Mouse (Mus musculus): ENCODE data around the gene Scnn1a.

Scnn1a gene

DNA sequence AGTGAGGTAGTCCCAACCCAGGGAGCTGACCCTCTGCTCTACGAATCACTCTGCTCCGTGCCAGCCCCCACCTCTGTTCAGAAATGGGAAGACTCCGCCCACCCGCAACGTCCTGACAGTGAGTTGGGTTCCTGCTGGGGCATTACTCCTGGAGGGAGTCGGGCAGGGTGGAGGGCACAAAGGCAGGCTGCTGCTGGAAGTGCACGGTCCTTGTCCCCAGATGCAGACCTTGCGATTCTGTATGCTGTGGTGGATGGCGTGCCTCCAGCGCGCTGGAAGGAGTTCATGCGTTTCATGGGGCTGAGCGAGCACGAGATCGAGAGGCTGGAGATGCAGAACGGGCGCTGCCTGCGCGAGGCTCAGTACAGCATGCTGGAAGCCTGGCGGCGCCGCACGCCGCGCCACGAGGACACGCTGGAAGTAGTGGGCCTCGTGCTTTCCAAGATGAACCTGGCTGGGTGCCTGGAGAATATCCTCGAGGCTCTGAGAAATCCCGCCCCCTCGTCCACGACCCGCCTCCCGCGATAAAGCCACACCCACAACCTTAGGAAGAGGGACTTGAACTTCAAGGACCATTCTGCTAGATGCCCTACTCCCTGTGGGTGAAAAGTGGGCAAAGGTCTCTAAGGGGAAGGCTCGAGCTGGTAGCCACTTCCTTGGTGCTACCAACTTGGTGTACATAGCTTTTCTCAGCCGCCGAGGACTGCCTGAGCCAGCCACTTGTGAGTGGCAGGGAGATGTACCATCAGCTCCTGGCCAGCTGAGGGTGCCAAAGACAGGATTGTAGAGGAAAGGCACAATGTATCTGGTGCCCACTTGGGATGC is 41.2 kb downstream of the Scnn1a start:
- DNase-seq (ENCODE audit: low spot score in 2 of 2): peak; percentile 45 to 48

DNA sequence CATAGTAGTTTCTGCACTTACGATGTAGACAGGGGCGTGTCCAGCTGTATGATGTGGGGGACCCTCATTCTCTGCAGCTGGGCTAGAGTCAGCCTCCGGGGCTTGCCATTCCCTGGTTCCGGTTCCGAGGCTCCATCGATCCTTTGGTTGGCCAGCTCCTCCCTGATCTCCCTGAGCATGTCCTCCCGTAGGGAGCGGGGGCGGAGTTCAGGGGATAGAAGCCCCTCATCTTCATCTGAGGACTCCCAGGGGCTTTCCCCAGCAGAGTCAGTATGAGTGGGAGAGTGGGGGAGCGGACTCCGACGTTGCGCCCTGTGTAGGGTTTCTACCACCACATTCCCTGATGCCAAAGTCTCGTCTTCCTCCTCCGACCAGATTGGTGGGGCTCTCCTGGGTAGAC is 42.6 kb downstream of the Scnn1a start:
- DNase-seq (ENCODE audit: low spot score in 2 of 2): no peak

DNA sequence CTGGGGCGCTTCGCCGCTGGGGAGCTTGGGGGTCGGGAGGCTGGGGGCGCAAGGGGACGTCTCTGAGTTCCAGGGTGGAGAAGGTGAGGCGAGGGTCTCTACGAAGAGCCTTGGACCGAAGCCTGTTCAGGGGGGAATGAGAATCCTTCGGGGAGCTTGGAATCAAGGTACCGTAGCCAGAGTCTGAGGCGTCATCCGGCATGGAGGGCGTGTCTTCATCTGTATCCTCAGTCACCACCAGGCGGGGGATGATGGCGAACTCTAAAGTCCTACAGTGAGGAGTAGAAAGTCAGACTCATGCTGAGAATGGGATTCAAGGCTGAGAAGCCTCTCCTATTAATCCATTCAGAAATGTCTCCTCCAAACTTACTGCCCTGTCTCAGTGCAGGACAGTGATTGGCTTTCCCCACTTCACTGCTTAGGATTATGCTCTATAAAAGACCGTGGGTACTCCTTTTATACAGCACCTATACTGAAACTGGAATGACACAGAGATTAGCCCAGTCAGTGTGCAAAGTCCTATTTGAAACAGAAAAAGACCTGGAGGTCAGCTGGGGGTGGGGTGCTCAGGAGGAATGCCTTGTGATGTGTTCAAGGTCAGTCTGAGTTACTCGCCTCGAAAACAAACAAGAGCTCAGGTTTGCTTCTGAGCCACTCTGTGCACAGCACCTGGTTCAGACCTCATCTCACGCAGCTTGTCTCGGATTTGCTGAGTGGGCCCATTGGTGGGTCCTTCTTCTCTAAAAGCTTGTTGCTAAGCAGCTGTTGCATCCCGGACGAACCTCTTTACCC is 43.2 kb downstream of the Scnn1a start:
- DNase-seq (ENCODE audit: low spot score in 2 of 2): no peak

DNA sequence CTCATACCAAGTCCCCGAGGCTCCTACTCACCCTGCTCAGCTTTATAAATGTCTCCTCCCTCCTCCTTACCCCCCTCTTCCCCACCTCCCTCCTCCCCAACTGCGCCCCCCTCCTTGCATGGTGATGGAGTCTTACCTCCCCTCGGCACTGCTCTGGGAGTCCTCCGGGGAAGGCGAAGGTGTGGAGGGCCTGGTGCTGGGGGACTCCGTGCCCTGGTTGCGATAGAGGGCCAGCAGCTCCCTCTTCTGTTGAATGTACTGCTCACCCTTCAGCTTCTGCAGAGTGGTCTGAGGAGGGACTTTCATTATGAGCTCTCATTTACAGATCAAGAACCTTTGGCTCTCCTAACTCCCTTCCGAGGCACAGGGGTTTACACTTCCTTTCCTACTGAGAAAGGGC is 44.0 kb downstream of the Scnn1a start:
- DNase-seq (ENCODE audit: low spot score in 2 of 2): no peak

DNA sequence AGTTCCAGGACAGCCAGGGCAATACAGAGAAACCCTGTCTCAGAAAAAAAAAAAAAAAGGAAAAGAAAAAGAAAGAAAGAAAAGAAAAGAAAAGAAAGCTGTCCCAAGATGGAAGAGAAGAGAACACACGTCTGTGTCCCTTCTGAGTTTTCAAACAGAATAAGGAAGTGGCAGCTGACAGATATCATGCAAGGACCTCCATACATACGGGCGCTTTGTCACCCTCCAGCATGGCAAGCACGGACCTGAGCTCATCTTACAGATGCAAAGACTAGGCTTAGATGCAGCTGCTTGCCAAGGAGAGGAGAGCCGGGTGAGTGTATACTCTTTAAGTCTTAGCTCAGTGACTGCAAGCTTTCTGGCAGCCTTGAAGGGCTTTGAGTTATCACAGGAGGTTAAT is 45.1 kb downstream of the Scnn1a start:
- DNase-seq (ENCODE audit: low spot score in 2 of 2): no peak

DNA sequence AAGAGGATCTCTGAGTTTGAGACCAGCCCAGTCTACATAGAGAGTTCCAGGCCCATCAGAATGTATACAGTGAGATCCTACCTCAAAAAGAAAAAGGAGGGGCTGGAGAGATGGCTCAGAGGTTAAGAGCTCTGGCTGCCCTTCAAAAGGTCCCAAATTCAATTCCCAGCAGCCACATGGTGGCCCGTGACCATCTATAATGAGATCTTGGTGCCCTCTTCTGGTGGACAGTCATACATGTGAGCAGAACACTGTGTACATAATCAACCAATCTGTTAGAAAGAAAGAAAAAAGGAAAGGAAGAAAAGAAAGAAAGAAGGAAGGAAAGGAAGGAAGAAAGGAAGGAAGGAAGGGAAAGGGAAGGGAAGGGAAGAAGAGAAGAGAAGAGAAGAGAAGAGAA is 45.7 kb downstream of the Scnn1a start:
- DNase-seq (ENCODE audit: low spot score in 2 of 2): no peak

DNA sequence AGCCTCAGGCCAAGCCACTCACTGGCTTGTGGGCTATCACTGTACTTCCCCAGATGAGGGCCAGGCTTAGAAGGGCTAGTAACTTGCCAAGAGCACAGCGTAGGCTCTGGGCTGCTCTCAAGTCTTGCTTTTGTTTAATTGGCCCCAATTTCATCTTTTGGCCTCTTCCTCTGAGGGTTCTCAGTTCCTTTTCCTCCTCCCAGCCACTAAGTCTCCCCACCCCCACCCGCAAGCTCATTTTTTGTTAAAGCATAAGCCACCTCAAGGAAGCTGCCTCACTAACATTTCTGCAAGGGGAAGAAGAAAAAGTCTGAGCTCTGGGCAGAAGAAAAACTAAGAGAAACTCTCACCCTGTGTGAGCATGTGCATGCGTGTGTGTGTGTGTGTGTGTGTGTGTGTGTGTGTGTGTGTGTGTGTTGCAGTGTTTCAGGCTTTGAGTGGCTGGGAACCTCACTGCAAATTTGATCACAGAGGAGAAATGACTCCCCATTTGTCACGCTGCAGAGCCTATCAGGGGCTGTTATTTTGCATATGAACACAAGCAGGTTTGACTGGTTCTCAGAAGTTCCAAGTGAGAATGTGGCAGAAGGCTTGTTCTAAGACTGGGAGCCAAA is 47.4 kb downstream of the Scnn1a start:
- DNase-seq (ENCODE audit: low spot score in 2 of 2): no peak

DNA sequence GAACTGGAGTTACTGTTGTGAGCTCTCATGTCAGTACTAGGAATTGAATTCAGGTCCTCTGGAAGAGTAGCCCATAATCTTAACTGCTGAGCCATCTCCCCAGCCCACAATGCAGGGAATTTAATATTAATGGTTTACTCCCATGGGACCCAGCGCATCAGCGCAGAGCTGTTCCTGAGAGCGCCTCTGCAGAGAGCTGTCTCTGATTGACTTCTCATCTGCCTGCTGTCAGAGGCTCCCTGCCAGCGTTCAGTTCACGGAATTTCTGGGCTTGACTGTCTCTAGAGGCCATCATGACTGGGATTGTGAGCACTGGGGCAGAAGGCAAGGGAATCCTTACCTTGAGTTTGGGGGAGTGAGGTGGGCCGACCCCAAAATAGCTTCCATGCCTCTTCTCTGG is 56.6 kb downstream of the Scnn1a start:
- DNase-seq (ENCODE audit: low spot score in 2 of 2): no peak

DNA sequence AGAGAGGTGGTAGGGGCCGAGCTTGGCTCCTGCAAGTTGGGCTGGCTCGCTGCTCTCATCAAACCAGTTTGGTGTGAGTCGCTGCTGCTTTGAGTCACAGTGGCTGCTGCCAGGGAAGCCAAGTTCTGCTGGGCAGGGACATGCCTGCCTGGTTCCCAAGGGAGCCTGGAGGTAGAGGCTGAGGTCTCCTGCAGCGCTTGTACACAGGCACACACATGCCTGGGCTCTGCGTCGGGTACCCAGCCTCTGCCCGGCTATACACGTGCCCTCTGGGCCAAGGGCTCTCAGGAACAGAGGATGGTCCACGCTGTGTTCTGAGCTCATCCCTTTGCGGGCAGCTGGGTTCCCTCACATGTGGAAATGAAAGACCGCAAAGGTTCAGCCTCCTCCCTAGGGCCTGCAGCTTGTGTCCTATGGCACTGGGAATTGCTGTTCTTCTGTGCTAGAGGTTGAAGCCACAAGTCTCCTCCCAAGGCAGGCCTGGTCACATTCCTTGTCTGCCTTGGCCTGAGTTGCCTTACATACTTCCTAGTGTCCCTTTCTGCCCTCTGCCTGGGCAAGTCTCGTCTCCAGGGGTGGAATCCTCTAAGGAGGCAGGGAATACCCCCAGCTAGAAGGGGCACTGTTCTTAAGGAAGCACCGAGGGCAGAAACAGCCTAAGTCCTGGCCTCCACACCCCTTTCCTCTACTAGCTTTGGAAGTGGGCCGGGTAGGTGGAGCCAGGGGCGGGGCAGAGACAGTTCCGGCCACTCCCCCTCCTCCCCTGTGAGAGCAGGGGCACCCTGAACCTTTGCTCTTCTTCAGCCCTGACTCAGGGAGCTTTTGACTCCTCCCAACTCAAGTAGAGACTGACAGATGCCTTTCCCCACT is 57.4 kb downstream of the Scnn1a start:
- DNase-seq (ENCODE audit: low spot score in 2 of 2): no peak

DNA sequence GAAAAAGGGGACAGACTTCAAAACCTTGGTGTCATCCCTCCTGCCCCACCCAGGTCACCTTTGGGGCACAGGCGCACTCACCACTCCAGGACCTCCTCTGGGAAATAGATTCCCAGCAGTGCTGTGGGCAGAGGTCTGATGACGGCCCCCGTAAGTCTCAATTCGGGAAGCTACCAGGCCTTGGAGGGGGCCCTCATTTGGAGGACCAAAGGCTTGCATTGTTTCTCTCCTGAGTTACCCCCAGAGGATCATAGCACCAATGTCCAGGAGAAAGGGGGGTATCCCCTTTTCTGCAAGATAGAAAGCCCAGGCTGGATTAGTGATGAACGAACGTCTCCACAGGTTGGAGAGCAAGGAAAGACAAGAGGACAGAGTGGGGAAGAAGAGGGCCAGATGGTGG is 58.2 kb downstream of the Scnn1a start:
- no peak for DNase-seq (ENCODE audit: low spot score in 2 of 2)

DNA sequence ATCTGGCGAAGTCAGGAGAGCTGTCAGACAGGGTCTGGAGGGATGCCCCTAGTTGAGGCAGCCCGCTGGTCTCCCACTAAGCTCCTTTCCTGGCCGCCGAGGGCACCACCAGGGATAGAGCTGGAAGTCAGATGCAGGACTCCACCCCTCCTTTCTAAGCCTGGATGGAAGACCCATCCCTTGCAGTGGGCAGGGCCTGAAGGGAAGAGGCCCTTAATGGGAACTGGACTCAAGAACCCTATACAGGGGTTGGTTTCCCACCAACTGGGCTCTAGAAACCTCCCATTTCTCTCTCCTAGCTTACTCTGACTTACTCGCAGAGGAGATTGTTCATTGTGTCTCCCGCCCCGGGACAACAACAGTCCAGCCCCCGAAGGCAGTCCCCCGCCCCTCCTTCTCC is 59.3 kb downstream of the Scnn1a start:
- DNase-seq (ENCODE audit: low spot score in 2 of 2): no peak

DNA sequence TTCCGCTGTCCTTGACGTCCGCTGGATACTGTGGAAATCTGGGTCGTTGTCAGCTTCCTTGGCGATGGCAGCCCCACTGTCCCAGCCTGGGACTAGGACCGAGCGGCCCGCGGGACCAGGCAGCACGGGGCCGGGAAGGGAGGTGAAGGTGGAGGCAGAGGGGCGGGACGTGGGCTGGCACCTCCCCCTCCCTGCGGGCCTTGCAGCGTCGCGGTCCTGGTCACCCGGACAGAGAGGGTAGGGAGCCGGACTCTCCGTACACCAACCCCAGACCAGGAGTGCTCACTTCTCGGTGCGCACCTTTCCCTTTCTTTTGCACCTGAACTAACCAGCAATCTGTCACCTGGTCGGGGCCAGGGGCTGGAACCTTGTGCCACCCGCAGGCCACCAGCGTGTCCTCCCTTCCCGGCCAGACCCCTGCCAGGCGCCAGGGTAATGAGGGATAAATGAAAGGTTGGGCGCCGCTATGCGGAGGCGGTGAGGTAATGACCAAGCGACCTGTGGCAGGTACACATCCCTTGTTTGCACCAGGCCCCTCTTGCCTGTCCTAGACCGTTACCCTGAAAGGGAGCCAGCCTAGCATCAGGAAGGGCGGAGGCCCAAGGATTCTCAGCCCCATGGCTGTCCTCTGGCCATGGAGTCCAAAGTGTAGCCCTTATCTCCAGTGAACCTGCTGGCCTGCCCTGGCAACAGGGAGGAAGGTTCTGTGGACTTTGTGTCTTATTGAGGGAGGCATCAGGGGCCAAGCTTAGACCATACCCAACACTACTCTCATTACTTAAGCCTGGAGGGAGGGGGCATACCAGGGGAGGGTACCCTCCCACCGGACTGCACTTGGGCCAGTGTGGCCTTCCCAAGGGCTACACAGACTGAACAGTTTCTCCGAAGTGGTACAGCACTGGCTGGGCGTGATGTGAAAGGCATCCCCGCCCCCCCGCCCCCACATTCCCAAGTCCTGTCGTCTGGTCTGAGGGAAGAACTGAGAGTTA is 60.2 kb downstream of the Scnn1a start, which contains the start of gene Plekhg6:
Gene Plekhg6, minus strand, starts transcription at position 422 of the 989 bp plus-strand sequence.
- no peak for DNase-seq (ENCODE audit: low spot score in 2 of 2)

DNA sequence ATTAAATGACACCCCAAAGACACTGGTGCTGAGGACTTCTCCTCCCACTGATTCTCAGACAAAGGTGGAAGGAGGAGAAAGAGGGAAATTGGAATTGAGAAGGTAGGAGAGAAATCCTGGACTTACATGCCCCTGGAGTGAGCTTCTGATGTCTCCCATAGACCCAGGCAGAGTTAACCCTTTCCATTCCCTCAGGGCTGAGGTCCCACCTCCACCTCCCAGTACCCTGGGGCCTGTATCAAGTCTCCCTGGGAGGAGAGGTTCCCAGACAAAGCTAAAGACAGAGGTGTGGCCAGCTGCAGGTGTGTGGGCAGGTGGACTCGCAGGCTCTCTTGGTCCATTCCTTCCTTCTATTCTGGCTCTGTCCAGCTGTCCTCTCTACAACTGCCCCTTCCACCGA is 61.6 kb downstream of the Scnn1a start:
- no peak for DNase-seq (ENCODE audit: low spot score in 2 of 2)

DNA sequence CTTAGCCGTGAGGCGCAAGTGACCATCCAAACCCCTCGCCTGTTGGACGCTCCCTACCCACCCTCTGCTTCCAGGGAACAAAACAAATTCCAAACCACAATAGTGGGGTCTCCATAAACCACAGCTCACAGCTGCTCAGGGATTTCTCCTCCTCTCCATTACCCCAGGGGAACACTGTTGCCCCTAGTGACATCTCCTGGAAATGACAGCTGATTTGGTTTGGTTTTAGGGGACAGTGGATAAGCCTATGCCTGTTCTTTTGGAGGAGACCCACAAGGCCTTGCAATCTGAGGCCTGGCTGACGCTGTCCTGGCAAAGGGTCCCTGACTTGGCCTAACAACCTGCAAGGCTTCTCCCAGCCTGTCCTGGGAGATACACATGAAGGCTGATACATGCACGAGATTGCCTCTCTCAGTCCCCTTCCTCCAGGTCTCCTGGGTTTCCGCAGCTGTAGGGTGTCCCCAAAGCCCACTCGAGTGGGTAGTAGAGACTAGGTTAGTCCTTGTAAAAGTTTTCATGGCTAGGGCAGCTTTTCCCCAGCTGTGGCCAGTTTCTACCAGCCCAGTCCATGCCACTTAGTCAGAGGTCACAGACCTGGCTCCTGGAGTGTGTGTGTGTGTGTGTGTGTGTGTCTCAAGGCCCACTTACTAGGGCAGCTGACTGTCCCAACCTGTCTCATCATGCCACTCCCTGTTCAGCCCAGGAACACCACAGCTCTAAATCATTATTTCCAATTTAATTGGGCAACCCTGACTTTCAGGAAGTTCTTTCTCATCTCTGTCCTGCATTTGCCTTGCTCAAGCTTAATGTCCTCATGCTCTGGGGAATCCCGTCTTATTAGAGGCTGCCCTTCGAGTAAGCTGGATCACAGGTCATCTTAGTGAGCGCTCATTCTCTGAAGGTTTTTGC is 64.9 kb downstream of the Scnn1a start:
- DNase-seq (ENCODE audit: low spot score in 2 of 2): peak in 1 of 2 experiments; percentile 37

DNA sequence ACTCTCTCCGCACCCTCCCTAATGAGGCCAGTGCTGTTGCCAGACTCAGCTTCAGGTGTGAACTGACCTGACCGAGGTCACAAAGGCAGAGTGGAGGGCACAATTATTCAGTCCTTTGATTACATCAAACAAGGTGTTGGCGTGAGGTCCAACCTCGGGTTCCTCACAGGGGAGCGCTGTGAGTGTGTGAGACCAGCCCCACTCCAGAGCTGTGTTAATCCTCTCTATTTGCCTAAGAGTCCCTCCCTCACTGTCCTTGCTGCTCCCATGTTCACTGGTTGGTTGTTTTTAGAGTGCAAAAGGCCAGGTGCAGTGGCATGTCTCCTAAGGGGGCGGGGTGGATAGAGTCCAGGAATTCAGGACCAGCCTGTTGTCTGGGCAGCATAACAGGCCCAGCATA is 65.6 kb downstream of the Scnn1a start:
- no peak for DNase-seq (ENCODE audit: low spot score in 2 of 2)

DNA sequence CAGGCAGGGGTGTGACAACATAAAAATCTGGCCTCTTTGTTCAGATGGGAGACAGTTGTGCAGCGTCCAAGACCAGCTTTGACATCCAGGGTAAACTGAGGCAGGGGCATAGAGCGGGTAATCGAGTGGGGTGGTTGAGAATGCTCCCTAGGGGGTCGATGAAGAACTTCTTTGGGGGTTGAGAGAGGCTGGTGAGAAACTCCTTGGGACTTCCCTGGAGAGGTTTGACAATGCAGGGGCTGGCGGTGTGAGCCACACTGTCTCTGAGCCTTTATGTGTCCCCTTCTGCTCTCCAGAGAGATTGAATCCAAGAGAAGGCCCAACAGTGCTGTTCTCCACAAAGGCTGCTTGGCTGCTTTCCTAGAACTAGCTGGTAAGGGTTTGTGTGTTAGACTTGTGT is 69.4 kb downstream of the Scnn1a start:
- DNase-seq (ENCODE audit: low spot score in 2 of 2): no peak

Measured in right cerebral cortex, adult 2 months (tissue).